Mouse (Mus musculus): ENCODE results near the gene Nme3. TPM values are rescaled to one million over a fixed set of nuclear protein-coding genes. Genes with fewer than 3 reads are reported as not detected.
"Not testable (repeated sequence)": the region's sequence is repeated elsewhere in the genome, so short reads cannot be mapped to it uniquely, and the experiment has no call there.

Nme3 gene
- polyA plus RNA-seq, 1 experiment from 2014 or later, result 52.8 TPM

DNA sequence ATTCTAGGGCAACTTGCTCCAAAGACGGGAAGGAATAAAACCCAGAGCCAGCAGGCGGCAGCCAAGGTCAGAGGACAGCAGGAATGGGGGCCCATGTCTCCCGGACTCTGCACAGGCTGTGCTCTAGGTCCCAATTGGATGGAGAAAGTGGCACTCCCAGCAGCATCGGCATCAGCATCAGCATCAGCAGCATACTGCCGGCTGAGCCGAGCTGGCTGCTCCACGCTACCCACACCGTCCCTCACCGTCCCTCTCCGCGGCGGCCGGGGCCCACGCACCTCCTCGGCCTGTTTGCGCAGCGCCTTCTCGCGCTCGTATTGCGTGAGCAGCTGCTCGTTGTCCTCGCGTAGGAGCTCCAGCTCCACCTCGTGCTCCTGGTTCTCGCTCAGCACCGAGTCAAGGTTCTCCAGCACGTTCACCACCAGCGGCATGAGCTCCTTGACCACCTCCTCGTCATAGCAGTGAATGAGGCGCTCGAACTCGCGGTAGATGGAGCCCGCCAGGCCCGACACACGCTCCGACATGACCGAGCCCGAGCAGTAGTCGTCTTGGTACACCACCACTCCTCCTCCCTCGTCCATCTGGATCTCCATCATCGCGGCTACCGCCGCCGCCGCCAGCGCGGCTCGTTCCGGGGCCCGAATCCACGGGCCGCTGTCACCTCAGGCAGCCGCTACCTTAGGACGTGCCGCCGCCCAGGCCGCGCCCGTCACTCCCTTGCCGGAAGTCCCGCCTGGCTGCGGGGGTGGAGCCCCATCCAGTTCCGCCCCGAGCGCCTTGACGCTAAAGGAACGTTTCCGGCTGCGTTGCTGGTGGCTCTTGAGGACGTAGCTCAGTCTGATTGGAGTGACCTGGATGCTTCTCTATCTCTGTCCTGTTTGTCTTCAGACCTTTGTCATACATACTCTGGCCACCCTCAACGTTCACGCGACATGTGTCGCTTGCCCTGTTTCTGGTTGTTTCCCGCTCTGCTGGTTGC lies 40.2 kb downstream of the Nme3 start, which contains the start of gene Mapk8ip3:
Gene Mapk8ip3, minus strand, starts transcription at position 719 of the 979 bp plus-strand sequence.
- H3K4me3 ChIP-seq (ENCODE audit: low read depth, low read length), result peak within 1 kb of the TSS; percentile 95
- peak within 1 kb of the TSS; percentile 78 for H3K4me2 ChIP-seq (ENCODE audit: low read depth, low read length)
- H3K27me3 ChIP-seq (ENCODE audit: control insufficient read depth, insufficient read depth, low read length), result no peaks in the 10 kb centered on the region
- DNase-seq (ENCODE audit: low spot score), result peak; percentile 96
- no peaks in the 10 kb centered on the region for H3K36me3 ChIP-seq (replicated peaks; ENCODE audit: control insufficient read depth, insufficient read depth, low read depth, low read length)
- no peaks in the 10 kb centered on the region for H3K9me3 ChIP-seq (replicated peaks; ENCODE audit: control insufficient read depth, low read length)
- H3K27ac ChIP-seq (replicated peaks; ENCODE audit: low read depth, low read length), result peak within 1 kb of the TSS; percentile 47; the same call in 1 of the 2 replicates
- H3K9ac ChIP-seq (replicated peaks; ENCODE audit: low read length), result peak within 1 kb of the TSS; percentile 88
- ATAC-seq (replicated peaks; ENCODE audit: insufficient number of reproducible peaks, low FRiP score, low TSS enrichment, low read depth), result peak; percentile 96
- H3K4me1 ChIP-seq (ENCODE audit: control insufficient read depth, insufficient read depth, low read length), result no peaks in the 10 kb centered on the region; the same call in 1 of the 2 replicates
- under 1% methylated on average over 78 of the region's 78 CpGs for WGBS

DNA sequence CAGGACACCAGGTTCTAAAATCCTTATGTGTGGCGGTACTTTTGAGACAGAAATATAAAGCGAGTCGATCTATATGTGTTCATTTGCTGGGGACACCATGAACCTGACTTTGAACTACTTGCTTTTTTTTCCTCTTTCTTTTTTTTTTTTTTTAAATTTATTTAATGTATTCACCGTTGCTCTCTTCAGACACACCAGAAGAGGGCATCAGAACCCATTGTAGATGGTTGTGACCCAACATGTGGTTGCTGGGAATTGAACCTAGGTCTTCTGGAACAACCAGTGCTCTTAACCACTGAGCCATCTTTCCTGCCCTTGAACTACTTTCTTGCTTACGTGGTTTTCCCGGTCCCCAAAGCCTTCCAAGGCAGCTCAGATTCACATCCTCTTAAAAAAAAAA lies 41.0 kb downstream of the Nme3 start:
- Histone ChIP-seq H3K9me3 (replicated peaks; ENCODE audit: control insufficient read depth, low read length) (no peaks in the 10 kb centered on the region), H3K4me2 (ENCODE audit: low read depth, low read length) (peak overlapping the region; percentile 78), H3K27ac (replicated peaks; ENCODE audit: low read depth, low read length) (peak overlapping the region; percentile 47; the same call in 1 of the 2 replicates), H3K4me3 (ENCODE audit: low read depth, low read length) (peak overlapping the region; percentile 95), H3K9ac (replicated peaks; ENCODE audit: low read length) (peak overlapping the region; percentile 88), H3K36me3 (replicated peaks; ENCODE audit: control insufficient read depth, insufficient read depth, low read depth, low read length) (no peaks in the 10 kb centered on the region), H3K4me1 (ENCODE audit: control insufficient read depth, insufficient read depth, low read length) (no peaks in the 10 kb centered on the region; the same call in 1 of the 2 replicates), H3K27me3 (ENCODE audit: control insufficient read depth, insufficient read depth, low read length) (no peaks in the 10 kb centered on the region)
- 46% methylated on average over 6 of the region's 6 CpGs for WGBS
- ATAC-seq (replicated peaks; ENCODE audit: insufficient number of reproducible peaks, low FRiP score, low TSS enrichment, low read depth), result no peak
- DNase-seq (ENCODE audit: low spot score), result peak; percentile 5

DNA sequence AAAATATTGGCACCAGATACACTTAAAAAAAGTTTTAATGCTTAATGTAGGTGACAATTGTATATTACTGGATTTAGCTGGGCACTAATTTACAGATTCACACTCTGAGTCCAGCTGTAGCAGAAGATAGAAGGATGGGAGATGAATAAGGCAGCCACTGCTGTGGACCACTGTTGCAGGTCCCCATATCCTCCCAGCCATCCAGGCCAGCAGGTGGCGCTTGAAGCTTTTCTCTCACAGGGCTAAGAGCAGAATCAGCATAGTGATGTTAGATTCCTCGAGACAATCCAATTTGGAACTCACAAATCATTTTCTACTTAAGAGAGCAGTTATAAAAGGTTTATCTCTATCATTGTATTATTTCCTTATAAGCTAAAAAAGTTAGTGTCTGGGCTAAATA lies 46.2 kb downstream of the Nme3 start:
- WGBS, result 39% methylated on average over 2 of the region's 2 CpGs
- ATAC-seq (replicated peaks; ENCODE audit: insufficient number of reproducible peaks, low FRiP score, low TSS enrichment, low read depth); H3K9me3 ChIP-seq (replicated peaks; ENCODE audit: control insufficient read depth, low read length): not testable (repeated sequence)

DNA sequence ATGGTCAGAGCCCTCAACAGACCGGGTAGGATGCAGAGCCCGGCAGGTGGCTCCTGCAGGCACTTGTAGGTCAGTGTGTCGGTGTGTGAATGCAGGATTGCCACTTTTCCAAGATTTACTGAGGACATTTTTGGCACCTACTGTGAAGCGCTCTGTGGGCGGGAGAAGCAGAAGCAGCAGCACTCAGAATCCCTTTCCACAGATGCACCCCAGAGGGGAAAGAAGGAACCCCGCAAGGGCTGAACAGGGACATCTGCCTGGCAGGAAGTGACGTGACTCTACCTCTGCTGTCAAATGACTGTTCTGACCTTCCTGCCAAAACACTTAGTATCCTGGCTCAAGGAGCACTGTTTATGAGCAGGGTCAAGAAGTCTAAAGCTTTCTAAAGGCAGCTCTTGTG lies 46.7 kb downstream of the Nme3 start:
- no peaks in the 10 kb centered on the region for H3K4me1 ChIP-seq (ENCODE audit: control insufficient read depth, insufficient read depth, low read length)
- H3K4me2 ChIP-seq (ENCODE audit: low read depth, low read length), result no peak overlapping the region
- H3K27ac ChIP-seq (replicated peaks; ENCODE audit: low read depth, low read length), result no peak overlapping the region
- no peaks in the 10 kb centered on the region for H3K9me3 ChIP-seq (replicated peaks; ENCODE audit: control insufficient read depth, low read length)
- H3K9ac ChIP-seq (replicated peaks; ENCODE audit: low read length), result no peak overlapping the region
- H3K27me3 ChIP-seq (ENCODE audit: control insufficient read depth, insufficient read depth, low read length), result no peaks in the 10 kb centered on the region
- WGBS, result 89% methylated on average over 7 of the region's 7 CpGs
- H3K36me3 ChIP-seq (replicated peaks; ENCODE audit: control insufficient read depth, insufficient read depth, low read depth, low read length), result peaks cover 4% of the 10 kb centered on the region
- no peak for DNase-seq (ENCODE audit: low spot score)
- no peak overlapping the region for H3K4me3 ChIP-seq (ENCODE audit: low read depth, low read length)
- no peak for ATAC-seq (replicated peaks; ENCODE audit: insufficient number of reproducible peaks, low FRiP score, low TSS enrichment, low read depth)

More for the DNA sequence above, 46.2 kb downstream of the Nme3 start:
- not testable (repeated sequence) for H3K4me1 ChIP-seq (ENCODE audit: control insufficient read depth, insufficient read depth, low read length); H3K9ac ChIP-seq (replicated peaks; ENCODE audit: low read length); DNase-seq (ENCODE audit: low spot score); H3K27ac ChIP-seq (replicated peaks; ENCODE audit: low read depth, low read length); H3K36me3 ChIP-seq (replicated peaks; ENCODE audit: control insufficient read depth, insufficient read depth, low read depth, low read length); H3K27me3 ChIP-seq (ENCODE audit: control insufficient read depth, insufficient read depth, low read length); H3K4me3 ChIP-seq (ENCODE audit: low read depth, low read length); H3K4me2 ChIP-seq (ENCODE audit: low read depth, low read length)

DNA sequence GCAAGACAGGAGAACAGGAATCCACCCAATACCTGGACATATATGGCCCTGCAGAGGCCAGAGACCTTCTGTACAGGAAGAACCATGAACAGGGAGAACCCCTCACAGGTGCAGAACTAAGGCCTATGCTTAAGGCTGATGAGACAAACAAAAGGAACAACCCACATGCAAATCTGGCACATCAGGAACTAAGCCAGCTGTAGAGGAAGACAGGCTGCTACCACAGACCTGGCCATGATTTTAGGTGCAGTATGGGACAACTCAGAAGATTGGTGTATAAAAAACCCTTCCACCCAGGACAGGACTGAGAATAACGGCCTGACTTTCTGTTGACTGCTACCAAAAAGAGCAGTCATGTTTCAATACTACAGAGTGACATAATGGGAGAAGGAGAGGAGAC lies 47.3 kb downstream of the Nme3 start:
- H3K4me2 ChIP-seq (ENCODE audit: low read depth, low read length); ATAC-seq (replicated peaks; ENCODE audit: insufficient number of reproducible peaks, low FRiP score, low TSS enrichment, low read depth); H3K4me3 ChIP-seq (ENCODE audit: low read depth, low read length); H3K4me1 ChIP-seq (ENCODE audit: control insufficient read depth, insufficient read depth, low read length); H3K9me3 ChIP-seq (replicated peaks; ENCODE audit: control insufficient read depth, low read length); H3K27ac ChIP-seq (replicated peaks; ENCODE audit: low read depth, low read length); H3K27me3 ChIP-seq (ENCODE audit: control insufficient read depth, insufficient read depth, low read length); H3K36me3 ChIP-seq (replicated peaks; ENCODE audit: control insufficient read depth, insufficient read depth, low read depth, low read length); DNase-seq (ENCODE audit: low spot score); H3K9ac ChIP-seq (replicated peaks; ENCODE audit: low read length): not testable (repeated sequence)
- WGBS, result 83% methylated on average over 1 of the region's 1 CpGs

Other genes starting within 250 kb of the Nme3 start
- gene Slc9a3r2, start 246.2 kb upstream of the Nme3 start, polyA plus RNA-seq (2014; fragmentation: Nextera tagmentation; extraction: Ambion mirVana), result 48.3 and 50.2 TPM in 2 replicates
- 0.48 TPM in 1 of 2 replicates, not detected in the other for gene Npw, start 238.0 kb upstream of the Nme3 start, polyA plus RNA-seq (2014; fragmentation: Nextera tagmentation; extraction: Ambion mirVana)
- 24.1 and 26.6 TPM in 2 replicates for gene Zfp598, start 226.8 kb upstream of the Nme3 start, polyA plus RNA-seq (2014; fragmentation: Nextera tagmentation; extraction: Ambion mirVana)
- 6.2 and 6.6 TPM in 2 replicates for gene Syngr3, start 206.5 kb upstream of the Nme3 start, polyA plus RNA-seq (2014; fragmentation: Nextera tagmentation; extraction: Ambion mirVana)
- gene Gfer, start 200.3 kb upstream of the Nme3 start, polyA plus RNA-seq (2014; fragmentation: Nextera tagmentation; extraction: Ambion mirVana), result 46.8 and 52.4 TPM in 2 replicates
- 1.1 and 2.7 TPM in 2 replicates for gene Noxo1, start 200.3 kb upstream of the Nme3 start, polyA plus RNA-seq (2014; fragmentation: Nextera tagmentation; extraction: Ambion mirVana)
- 96.3 and 102 TPM in 2 replicates for gene Tbl3, start 188.8 kb upstream of the Nme3 start, polyA plus RNA-seq (2014; fragmentation: Nextera tagmentation; extraction: Ambion mirVana)
- gene Rnf151, start 178.4 kb upstream of the Nme3 start, polyA plus RNA-seq (2014; fragmentation: Nextera tagmentation; extraction: Ambion mirVana), result 0.18 and 0.24 TPM in 2 replicates
- 1,371 and 1,480 TPM in 2 replicates for gene Rps2, start 178.4 kb upstream of the Nme3 start, polyA plus RNA-seq (2014; fragmentation: Nextera tagmentation; extraction: Ambion mirVana)
- gene Ndufb10, start 172.0 kb upstream of the Nme3 start, polyA plus RNA-seq (2014; fragmentation: Nextera tagmentation; extraction: Ambion mirVana), result 191 and 217 TPM in 2 replicates
- gene Rpl3l, start 168.7 kb upstream of the Nme3 start, polyA plus RNA-seq (2014; fragmentation: Nextera tagmentation; extraction: Ambion mirVana), result not detected in 2 replicates
- gene Msrb1, start 159.9 kb upstream of the Nme3 start, polyA plus RNA-seq (2014; fragmentation: Nextera tagmentation; extraction: Ambion mirVana), result 23.6 and 24.3 TPM in 2 replicates
- gene Hs3st6, start 143.5 kb upstream of the Nme3 start, polyA plus RNA-seq (2014; fragmentation: Nextera tagmentation; extraction: Ambion mirVana), result 4.3 and 4.7 TPM in 2 replicates
- gene Meiob, start 92.2 kb upstream of the Nme3 start, polyA plus RNA-seq (2014; fragmentation: Nextera tagmentation; extraction: Ambion mirVana), result not detected in 2 replicates
- 23.2 and 24.1 TPM in 2 replicates for gene Hagh, start 56.4 kb upstream of the Nme3 start, polyA plus RNA-seq (2014; fragmentation: Nextera tagmentation; extraction: Ambion mirVana)
- gene Fahd1, start 46.1 kb upstream of the Nme3 start, polyA plus RNA-seq (2014; fragmentation: Nextera tagmentation; extraction: Ambion mirVana), result 21.7 and 23.0 TPM in 2 replicates
- 0.14 TPM in 2 replicates for gene Igfals, start 30.5 kb upstream of the Nme3 start, polyA plus RNA-seq (2014; fragmentation: Nextera tagmentation; extraction: Ambion mirVana)
- 61.0 and 63.9 TPM in 2 replicates for gene Nubp2, start 10.2 kb upstream of the Nme3 start, polyA plus RNA-seq (2014; fragmentation: Nextera tagmentation; extraction: Ambion mirVana)
- gene Spsb3, start 9.9 kb upstream of the Nme3 start, polyA plus RNA-seq (2014; fragmentation: Nextera tagmentation; extraction: Ambion mirVana), result 34.8 and 39.8 TPM in 2 replicates
- gene Eme2, start 1.4 kb upstream of the Nme3 start, polyA plus RNA-seq (2014; fragmentation: Nextera tagmentation; extraction: Ambion mirVana), result 15.9 and 18.2 TPM in 2 replicates
- 68.6 and 84.7 TPM in 2 replicates for gene Mrps34, start 1.4 kb upstream of the Nme3 start, polyA plus RNA-seq (2014; fragmentation: Nextera tagmentation; extraction: Ambion mirVana)
- gene Mapk8ip3, start 40.5 kb downstream of the Nme3 start, polyA plus RNA-seq (2014; fragmentation: Nextera tagmentation; extraction: Ambion mirVana), result 22.9 and 26.2 TPM in 2 replicates
- 245 and 249 TPM in 2 replicates for gene Jpt2, start 64.2 kb downstream of the Nme3 start, polyA plus RNA-seq (2014; fragmentation: Nextera tagmentation; extraction: Ambion mirVana)
- 9.7 and 10.1 TPM in 2 replicates for gene Cramp1l, start 119.3 kb downstream of the Nme3 start, polyA plus RNA-seq (2014; fragmentation: Nextera tagmentation; extraction: Ambion mirVana)
- 18.4 and 22.1 TPM in 2 replicates for gene Ift140, start 119.6 kb downstream of the Nme3 start, polyA plus RNA-seq (2014; fragmentation: Nextera tagmentation; extraction: Ambion mirVana)
- gene Tmem204, start 187.1 kb downstream of the Nme3 start, polyA plus RNA-seq (2014; fragmentation: Nextera tagmentation; extraction: Ambion mirVana), result 9.6 and 11.7 TPM in 2 replicates
- gene Telo2, start 219.5 kb downstream of the Nme3 start, polyA plus RNA-seq (2014; fragmentation: Nextera tagmentation; extraction: Ambion mirVana), result 20.6 and 26.7 TPM in 2 replicates
- 0.32 and 0.71 TPM in 2 replicates for gene Ptx4, start 224.3 kb downstream of the Nme3 start, polyA plus RNA-seq (2014; fragmentation: Nextera tagmentation; extraction: Ambion mirVana)
- 19.8 and 21.6 TPM in 2 replicates for gene Clcn7, start 236.9 kb downstream of the Nme3 start, polyA plus RNA-seq (2014; fragmentation: Nextera tagmentation; extraction: Ambion mirVana)